Mouse (Mus musculus) MEL (cell line): ENCODE measurements around the gene Apobec3.

Experiments
- CTCF ChIP-seq, 3 experiments: IDR thresholded peaks in 2 of 3; conservative IDR thresholded peaks in 1 of 3; 2 replicates each; pipeline ENCODE4 v1.5.1; 2011 to 2012; ENCODE audit warnings: low read length in 3 of 3, low read depth in 2 of 3, mild to moderate bottlenecking in 2 of 3, improper control_type of control experiment in 1 of 3, inconsistent platforms in 1 of 3, mixed read lengths in 1 of 3, moderate library complexity in 1 of 3; ENCODE audit not compliant: control insufficient read depth in 1 of 3, insufficient read depth in 1 of 3, poor library complexity in 1 of 3, severe bottlenecking in 1 of 3
- E2F4 ChIP-seq: IDR thresholded peaks from 2 replicates; pipeline ENCODE4 v1.6.1; 2011; ENCODE audit warnings: low read depth, low read length, improper control_type of control experiment, borderline replicate concordance
- EP300 ChIP-seq, 2 experiments: IDR thresholded peaks; 2 replicates each; pipeline ENCODE4 v1.6.1; 2011; ENCODE audit warnings: improper control_type of control experiment in 2 of 2, low read length in 2 of 2, low read depth in 1 of 2, mild to moderate bottlenecking in 1 of 2
- ETS1 ChIP-seq: IDR thresholded peaks from 2 replicates; pipeline ENCODE4 v1.6.1; 2012; ENCODE audit warnings: low read depth, mild to moderate bottlenecking, inconsistent platforms, low read length, improper control_type of control experiment, moderate library complexity
- GATA1 ChIP-seq: IDR thresholded peaks from 2 replicates; pipeline ENCODE4 v1.6.1; 2011; ENCODE audit warnings: low read depth, low read length, improper control_type of control experiment
- HCFC1 ChIP-seq: IDR thresholded peaks from 2 replicates; pipeline ENCODE4 v1.6.1; 2012; ENCODE audit warnings: low read depth, mild to moderate bottlenecking, inconsistent platforms, low read length, improper control_type of control experiment, moderate library complexity
- POLR2A ChIP-seq, 2 experiments: IDR thresholded peaks; 2 replicates each; pipeline ENCODE4 v1.6.1; 2011 to 2012; ENCODE audit warnings: low read length in 2 of 2, mild to moderate bottlenecking in 2 of 2, control low read depth in 1 of 2, improper control_type of control experiment in 1 of 2, low read depth in 1 of 2, moderate library complexity in 1 of 2; ENCODE audit not compliant: control insufficient read depth in 1 of 2, insufficient read depth in 1 of 2, poor library complexity in 1 of 2
- POLR2AphosphoS2 ChIP-seq: IDR thresholded peaks from 2 replicates; pipeline ENCODE4 v1.6.1; 2011; ENCODE audit warnings: low read length, improper control_type of control experiment
- TAL1 ChIP-seq: IDR thresholded peaks from 2 replicates; pipeline ENCODE4 v1.6.1; 2012; ENCODE audit warnings: mild to moderate bottlenecking, inconsistent platforms, low read length, moderate library complexity, mixed read lengths
- USF1 ChIP-seq: IDR thresholded peaks from 2 replicates; pipeline ENCODE4 v1.6.1; 2014; ENCODE audit warnings: low read depth, mild to moderate bottlenecking, inconsistent platforms, low read length, improper control_type of control experiment, moderate library complexity
- USF2 ChIP-seq, 2 experiments: IDR thresholded peaks; 2 replicates each; pipeline ENCODE4 v1.6.1; 2011 to 2012; ENCODE audit warnings: improper control_type of control experiment in 2 of 2, low read length in 2 of 2, borderline replicate concordance in 1 of 2, inconsistent platforms in 1 of 2, low read depth in 1 of 2, mild to moderate bottlenecking in 1 of 2; ENCODE audit not compliant: insufficient read depth in 1 of 2
- ZMIZ1 ChIP-seq: IDR thresholded peaks from 2 replicates; pipeline ENCODE4 v1.6.1; 2012; ENCODE audit warnings: low read depth, mild to moderate bottlenecking, inconsistent platforms, low read length, improper control_type of control experiment, moderate library complexity

- TF ChIP-seq EP300 (IDR thresholded peaks at IDR 0.05; ENCODE audit: low read depth in 1 of 2, low read length in 2 of 2) (no peak), USF2 (IDR thresholded peaks at IDR 0.05; ENCODE audit: borderline replicate concordance in 1 of 2, insufficient read depth in 1 of 2, low read depth in 1 of 2, low read length in 2 of 2) (no peak), POLR2A (IDR thresholded peaks at IDR 0.05; ENCODE audit: control insufficient read depth in 1 of 2, insufficient read depth in 1 of 2, low read depth in 1 of 2, low read length in 2 of 2, poor library complexity in 1 of 2) (no peak), CTCF (IDR thresholded peaks at IDR 0.05 in 2 of 3, conservative IDR thresholded peaks at IDR 0.05 in 1 of 3; ENCODE audit: control insufficient read depth in 1 of 3, insufficient read depth in 1 of 3, low read depth in 2 of 3, low read length in 3 of 3, poor library complexity in 1 of 3, severe bottlenecking in 1 of 3) (no peak), ZMIZ1 (no peak), HCFC1 (no peak), GATA1 (no peak), TAL1 (no peak), ETS1 (no peak), USF1 (no peak), E2F4 (no peak), POLR2AphosphoS2 (no peak)
Measured at GRCm38 (mm10) chr15:79899828-79900510, 8.5 kb downstream of the Apobec3 start.
